Mouse (Mus musculus) c-Kit-positive CD71-positive TER-119-negative erythroid progenitor cells, embryonic 14.5 days (primary cell): ENCODE data around the gene Med25.

Source experiments
- DNase-seq: peaks from one replicate; pipeline ENCODE4 v3.0.0-alpha.2; 2013; ENCODE audit warnings: low read depth

Med25 gene

GRCm38 (mm10) chr7:44863210-44863609 lies 29.3 kb downstream of the Med25 start:
- no peak for DNase-seq

- no peak for DNase-seq
Observed at GRCm38 (mm10) chr7:44862434-44862833, 30.1 kb downstream of the Med25 start.

GRCm38 (mm10) chr7:44861429-44861816 lies 31.1 kb downstream of the Med25 start:
- no peak for DNase-seq

DNA sequence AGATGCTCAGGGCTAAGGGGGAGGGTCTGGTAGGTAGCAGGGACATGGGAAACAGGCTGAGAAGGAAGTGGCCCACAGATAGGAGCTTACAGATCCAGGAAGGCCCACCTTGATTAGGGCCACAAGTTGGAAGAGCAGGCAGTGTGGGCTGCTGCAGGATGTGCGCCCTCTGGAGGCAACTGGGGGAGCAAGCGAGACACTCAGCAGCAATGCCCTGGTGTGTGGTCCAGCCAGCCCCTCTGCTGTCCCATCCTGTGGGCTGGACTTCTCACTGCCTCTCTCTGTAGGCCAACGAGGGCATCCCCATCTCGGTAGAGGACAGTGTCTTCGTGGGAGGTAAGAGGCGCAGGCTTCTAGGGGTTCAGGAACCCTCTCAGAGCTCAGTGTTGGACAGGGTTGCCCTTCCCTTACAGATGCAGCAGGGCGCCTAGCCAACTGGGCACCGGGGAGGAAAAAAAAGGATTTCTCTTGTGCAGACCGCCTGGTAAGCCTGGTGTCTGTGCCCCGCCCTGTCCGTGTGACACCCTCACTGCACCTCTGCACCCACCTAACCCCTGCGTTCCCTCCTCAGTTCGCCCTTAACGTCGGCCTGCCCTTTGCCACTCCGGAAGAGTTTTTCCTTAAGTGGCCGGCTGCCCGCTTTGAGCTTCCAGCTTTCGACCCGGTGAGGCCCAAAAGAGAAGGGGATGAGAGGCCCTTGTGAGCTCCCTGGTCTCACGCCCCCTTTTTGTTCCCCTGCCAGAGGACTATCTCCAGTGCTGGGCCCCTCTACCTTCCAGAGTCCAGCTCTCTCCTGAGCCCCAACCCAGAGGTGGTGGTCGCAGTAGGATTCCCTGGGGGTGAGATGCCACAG lies 31.7 kb downstream of the Med25 start:
- no peak for DNase-seq

DNA sequence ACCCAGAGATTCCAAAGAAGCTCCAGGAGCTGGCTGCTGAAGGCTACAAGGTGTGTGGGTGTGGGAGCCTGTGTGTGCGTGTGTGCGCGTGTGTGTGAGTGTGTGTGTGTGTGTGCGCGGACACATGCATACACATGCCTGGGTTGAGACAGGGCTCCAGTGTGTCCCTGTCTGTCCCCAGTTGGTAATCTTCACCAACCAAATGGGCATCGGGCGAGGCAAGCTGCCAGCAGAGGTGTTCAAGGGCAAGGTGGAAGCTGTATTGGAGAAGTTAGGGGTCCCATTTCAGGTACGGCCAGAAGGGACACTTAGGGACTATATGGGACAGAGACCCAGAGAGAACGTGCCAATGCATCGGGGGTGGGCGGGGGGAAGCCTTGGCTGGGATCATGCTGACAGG lies 32.6 kb downstream of the Med25 start:
- no peak for DNase-seq

GRCm38 (mm10) chr7:44857905-44858304 lies 34.6 kb downstream of the Med25 start:
- DNase-seq: peak; percentile 74

- DNase-seq: peak; percentile 81
Observed at GRCm38 (mm10) chr7:44857042-44857552, 35.4 kb downstream of the Med25 start, which contains the start of gene Pnkp. Gene Pnkp (plus strand): TSS chr7:44857139.

DNA sequence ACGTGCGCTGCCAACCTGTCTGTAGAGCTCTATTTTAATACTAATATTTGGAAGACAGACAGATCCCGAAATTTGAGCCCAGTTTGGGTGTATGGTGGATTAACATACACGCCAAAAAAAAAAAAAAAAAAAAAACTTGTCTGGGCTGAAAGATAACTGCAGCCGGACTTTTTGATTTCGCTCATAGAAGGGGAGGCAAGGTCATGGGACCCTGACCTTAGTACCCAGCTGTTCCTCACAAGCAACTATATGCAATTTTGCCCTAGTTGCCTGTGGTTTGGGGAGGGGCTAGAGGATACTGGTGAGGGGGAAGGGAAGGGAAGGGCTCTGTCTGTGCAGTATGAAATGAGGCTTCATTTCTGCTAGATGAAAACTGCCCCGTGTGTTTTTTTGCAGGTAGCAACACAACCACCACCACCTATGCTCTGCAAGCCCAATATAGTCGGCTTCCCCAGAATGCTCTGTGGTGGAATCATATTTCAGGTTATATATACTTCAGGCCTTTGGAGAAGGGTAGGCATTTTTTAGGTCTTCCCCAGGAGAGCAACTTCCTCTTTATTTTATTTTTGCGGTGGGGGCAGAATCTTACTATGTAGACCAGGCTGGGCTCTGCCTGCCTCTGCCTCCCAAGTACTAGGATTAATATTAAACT lies 36.1 kb downstream of the Med25 start:
- no peak for DNase-seq

GRCm38 (mm10) chr7:44855036-44855435 lies 37.5 kb downstream of the Med25 start:
- DNase-seq: no peak

DNA sequence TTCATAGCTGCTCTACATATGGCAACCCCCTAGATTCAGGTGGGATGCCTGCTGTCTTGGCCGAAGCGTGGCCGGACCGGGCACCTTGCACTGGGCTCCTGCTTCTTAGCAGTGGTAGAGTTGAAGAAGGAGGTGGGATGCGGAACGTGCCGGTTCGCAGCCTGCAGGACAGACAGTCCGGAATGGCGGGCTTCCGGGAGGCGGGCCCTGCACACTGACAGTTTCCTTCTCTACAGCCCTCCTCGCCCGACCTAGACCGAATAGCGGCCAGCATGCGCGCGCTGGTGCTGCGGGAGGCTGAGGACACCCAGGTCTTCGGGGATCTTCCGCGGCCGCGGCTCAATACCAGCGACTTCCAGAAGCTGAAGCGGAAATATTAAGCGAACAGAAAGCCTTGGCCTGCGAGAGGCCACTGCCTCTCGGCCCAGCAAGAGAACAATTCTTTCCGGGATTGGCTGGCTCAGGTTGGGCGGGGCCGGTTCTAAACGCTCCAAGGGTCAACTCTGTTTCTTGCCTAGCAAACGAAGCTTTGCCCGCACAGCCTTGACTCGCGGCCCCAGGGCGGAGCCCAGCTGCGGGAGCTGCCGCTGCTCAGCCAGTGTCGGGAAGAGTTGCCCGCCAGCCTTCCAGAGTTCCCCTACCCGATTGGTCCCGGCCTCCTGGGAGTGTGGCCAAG lies 38.0 kb downstream of the Med25 start:
- peak; percentile 76 for DNase-seq

DNA sequence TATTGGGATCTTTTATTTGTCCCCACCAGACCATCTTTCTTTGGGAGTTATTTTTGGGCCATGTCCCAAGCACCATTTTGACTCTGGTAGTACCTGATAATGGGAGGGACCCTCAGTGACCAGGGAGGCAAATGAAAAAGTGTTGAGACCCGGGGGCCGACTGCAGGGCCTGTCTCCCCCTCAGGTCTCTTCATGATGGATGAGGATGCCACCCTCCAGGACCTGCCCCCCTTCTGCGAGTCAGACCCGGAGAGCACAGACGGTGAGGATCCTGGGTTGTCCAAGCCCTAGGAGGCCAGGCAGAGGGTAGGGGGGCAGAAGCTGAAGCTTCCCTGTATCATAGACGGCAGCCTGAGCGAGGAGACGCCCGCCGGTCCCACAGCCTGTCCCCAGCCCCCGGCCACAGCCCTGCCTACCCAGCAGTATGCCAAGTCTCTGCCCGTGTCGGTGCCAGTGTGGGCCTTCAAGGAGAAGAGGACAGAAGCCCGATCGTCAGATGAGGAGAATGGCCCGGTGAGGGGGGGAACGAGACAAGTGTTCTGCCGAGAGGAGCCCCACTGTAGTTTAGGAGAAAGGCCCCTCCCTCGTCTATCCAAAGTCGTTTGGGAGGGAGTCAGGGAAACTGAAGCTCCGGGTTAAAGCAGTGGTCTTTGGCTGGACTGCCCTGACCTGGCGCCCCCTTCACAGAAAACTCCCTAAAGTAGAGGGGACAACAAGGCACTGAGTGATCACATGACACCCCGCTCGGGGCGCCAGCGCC lies 38.7 kb downstream of the Med25 start:
- DNase-seq: no peak

GRCm38 (mm10) chr7:44853065-44853464 lies 39.4 kb downstream of the Med25 start:
- no peak for DNase-seq

DNA sequence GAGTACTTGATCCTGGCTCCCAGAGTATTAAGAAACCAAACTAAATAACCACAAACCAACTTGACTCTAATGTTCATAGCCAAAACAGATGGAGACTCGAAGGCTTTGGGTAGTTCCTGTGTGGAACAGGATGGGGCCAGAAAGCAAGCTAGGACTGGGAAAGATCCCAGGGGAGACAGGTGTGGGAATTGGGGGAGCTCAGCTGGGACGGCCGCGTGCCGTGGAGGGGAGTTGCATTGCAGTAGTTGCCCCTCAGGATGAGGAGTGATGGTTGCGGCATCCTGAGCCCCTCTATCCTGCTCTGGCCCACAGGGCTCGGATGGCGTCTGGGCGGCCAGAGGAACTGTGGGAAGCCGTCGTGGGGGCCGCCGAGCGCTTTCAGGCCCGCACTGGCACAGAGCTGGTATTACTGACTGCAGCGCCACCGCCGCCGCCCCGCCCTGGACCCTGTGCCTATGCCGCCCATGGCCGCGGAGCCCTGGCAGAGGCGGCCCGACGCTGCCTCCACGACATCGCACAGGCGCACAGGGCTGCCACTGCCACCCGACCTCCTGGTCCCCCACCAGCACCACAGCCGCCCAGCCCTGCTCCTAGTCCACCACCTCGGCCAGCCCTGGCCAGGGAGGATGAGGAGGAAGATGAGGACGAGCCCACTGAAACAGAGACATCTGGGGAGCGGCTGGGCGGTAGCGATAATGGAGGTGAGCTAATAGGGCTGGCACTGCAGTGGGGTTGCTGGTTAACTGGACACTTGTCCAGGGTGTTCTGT lies 40.1 kb downstream of the Med25 start:
- DNase-seq: no peak

DNA sequence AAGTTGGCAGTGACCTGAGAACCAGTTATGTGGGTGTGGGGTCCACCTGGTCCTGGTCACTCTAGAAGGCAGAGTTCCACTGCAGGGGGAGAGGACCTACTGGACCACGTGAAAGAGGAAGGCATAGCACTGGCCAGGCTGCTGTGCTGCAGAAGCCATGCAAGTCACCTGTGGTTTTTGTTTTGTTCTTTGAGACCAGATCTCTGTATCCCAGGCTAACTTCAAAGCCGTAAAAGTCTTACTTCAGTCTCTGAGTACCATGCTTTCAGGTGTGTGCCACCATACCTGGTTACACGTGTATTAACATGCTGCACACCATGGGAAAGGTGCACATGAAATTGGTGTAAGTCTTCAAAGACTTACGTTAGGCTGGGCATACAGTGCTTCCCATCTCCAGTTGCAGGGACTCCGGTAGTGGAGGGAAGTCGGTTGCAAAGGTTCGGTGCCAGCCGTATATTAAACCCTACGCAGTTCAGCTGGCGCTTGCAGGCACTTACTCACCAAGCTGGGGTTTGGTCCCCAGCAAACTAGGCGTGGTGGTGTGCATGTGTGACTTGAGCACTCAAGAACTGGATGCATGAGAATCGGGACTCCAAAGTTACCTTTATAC lies 40.8 kb downstream of the Med25 start:
- DNase-seq: no peak

GRCm38 (mm10) chr7:44850789-44851624 lies 41.5 kb downstream of the Med25 start:
- no peak for DNase-seq

DNA sequence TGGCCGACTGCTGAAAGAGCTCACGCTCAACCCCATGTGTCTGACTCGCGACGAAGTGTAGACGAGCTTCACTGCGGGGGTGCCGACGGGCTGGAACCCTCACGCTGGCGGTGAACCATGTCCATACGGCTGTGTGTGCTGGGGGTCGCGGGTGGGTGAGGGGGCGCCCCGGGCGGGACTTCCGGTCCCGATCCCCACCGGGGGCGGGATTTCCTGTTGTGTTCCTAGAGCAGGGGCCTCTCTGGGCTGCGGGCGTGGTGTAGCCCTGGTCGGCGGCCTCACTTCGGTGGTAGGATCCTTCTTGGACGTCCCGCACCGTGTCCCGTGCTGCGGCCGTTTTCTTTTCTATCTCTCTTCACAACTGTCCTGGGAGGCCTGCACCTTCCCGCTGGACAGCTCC lies 42.4 kb downstream of the Med25 start:
- DNase-seq: peak; percentile 64

- DNase-seq: peak; percentile 85
Observed at GRCm38 (mm10) chr7:44849416-44850111, 42.9 kb downstream of the Med25 start.

DNA sequence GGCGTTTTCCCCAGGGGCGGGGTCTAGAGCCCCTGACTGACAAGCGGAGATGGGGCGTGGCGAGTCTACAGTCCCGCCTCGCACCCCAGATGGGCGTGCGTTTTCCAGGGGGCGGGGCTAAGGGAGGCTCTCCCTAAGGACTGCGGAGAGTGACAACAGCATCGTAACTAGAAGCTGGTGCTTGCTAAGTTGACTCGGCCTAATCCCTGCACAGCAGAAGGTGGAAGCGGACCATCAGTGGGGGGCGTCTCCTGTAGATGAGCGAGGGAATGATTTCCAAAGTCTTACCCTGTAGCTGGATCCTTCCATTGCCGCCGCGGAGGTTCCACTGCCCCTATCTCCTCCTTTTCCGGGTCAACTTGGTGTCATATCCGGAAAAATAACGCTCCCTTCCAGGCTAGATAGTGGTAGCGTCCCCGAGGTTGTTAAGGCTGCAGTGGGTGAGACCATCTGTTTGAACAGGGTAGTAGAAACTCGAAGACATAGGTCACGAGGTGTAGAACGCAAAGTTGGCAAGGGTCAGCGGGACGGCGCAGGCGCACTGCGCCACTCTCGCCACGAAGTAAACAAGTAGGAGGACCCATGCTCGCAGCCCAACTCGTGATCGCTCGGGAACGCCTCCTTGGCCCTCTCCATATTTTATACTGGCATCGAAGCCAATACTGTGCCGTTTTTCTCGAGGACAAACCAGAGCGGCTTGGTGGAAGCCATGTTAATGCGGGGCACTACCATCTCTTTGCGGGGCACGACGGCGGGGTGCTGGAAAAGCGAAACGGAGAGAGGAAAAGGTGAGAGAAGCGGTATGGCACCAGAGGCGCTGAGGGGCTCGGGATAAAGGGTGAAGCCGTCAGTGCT lies 43.7 kb downstream of the Med25 start, which contains the start of the genes Akt1s1 and Tbc1d17:
Gene Akt1s1 (plus strand): TSS at position 431 of the 855 bp plus-strand sequence.
Gene Tbc1d17 (minus strand): TSS at position 519 of the 855 bp plus-strand sequence.
- DNase-seq: peak; percentile 97
